Mouse (Mus musculus) MEL (cell line): ENCODE data around the gene Slc9a5. TPM values are rescaled to one million over a fixed set of nuclear protein-coding genes. Genes with fewer than 3 reads are reported as not detected.
A peak's percentile ranks its signal among the peaks of the same experiment; 100 is the strongest.

ENCODE experiments used
- DNase-seq: peaks from one replicate; pipeline ENCODE4 v3.0.0; 2011; ENCODE audit warnings: low read depth, low spot score
- H3K27ac ChIP-seq: 2 replicates; pipeline ENCODE4 v1.5.1; 2012; ENCODE audit warnings: low read depth, mild to moderate bottlenecking, control low read depth, low read length, moderate library complexity; ENCODE audit not compliant: control insufficient read depth
- H3K27me3 ChIP-seq, 2 experiments: fragments of 150-350 bp in 1 of 2; sonication (generic) in 1 of 2; 2 replicates each; pipeline ENCODE4 v1.6.1; 2012; ENCODE audit warnings: low read length in 2 of 2, mild to moderate bottlenecking in 2 of 2, improper control_type of control experiment in 1 of 2, moderate library complexity in 1 of 2; ENCODE audit not compliant: insufficient read depth in 2 of 2, control insufficient read depth in 1 of 2
- H3K36me3 ChIP-seq, 2 experiments: 2 replicates each; pipeline ENCODE4 v1.6.1; 2012 to 2014; ENCODE audit warnings: low read length in 2 of 2, improper control_type of control experiment in 1 of 2, inconsistent platforms in 1 of 2, mild to moderate bottlenecking in 1 of 2; ENCODE audit not compliant: insufficient read depth in 2 of 2, control insufficient read depth in 1 of 2
- H3K4me1 ChIP-seq, 2 experiments: fragments of 150-350 bp in 1 of 2; sonication (generic) in 1 of 2; 2 replicates each; pipeline ENCODE4 v1.6.1; 2012; ENCODE audit warnings: low read length in 2 of 2, improper control_type of control experiment in 1 of 2, mild to moderate bottlenecking in 1 of 2; ENCODE audit not compliant: insufficient read depth in 2 of 2, control insufficient read depth in 1 of 2
- H3K4me3 ChIP-seq, 2 experiments: fragments of 150-350 bp in 1 of 2; sonication (generic) in 1 of 2; 2 replicates each; pipeline ENCODE4 v1.5.1; 2012; ENCODE audit warnings: low read depth in 2 of 2, low read length in 2 of 2, mild to moderate bottlenecking in 2 of 2, moderate library complexity in 2 of 2, control low read depth in 1 of 2, improper control_type of control experiment in 1 of 2; ENCODE audit not compliant: control insufficient read depth in 1 of 2, insufficient read depth in 1 of 2
- H3K79me2 ChIP-seq: 2 replicates; pipeline ENCODE4 v1.6.1; 2012; ENCODE audit warnings: mild to moderate bottlenecking, low read length, moderate library complexity; ENCODE audit not compliant: control insufficient read depth, poor library complexity, insufficient read depth
- H3K9ac ChIP-seq: 2 replicates; pipeline ENCODE4 v1.6.1; 2012; ENCODE audit warnings: low read depth, mild to moderate bottlenecking, control low read depth, low read length, moderate library complexity; ENCODE audit not compliant: control insufficient read depth, poor library complexity, severe bottlenecking
- H3K9me3 ChIP-seq: fragments of 150-350 bp; sonication (generic); replicated peaks from 2 replicates; pipeline ENCODE4 v1.6.1; 2012; ENCODE audit warnings: mild to moderate bottlenecking, low read length, improper control_type of control experiment, moderate library complexity; ENCODE audit not compliant: insufficient read depth
- BHLHE40 ChIP-seq: IDR thresholded peaks from 2 replicates; pipeline ENCODE4 v1.6.1; 2012; ENCODE audit warnings: low read depth, mild to moderate bottlenecking, inconsistent platforms, low read length, improper control_type of control experiment, borderline replicate concordance
- CHD1 ChIP-seq: IDR thresholded peaks from 2 replicates; pipeline ENCODE4 v1.6.1; 2012; ENCODE audit warnings: low read depth, mild to moderate bottlenecking, inconsistent platforms, low read length, improper control_type of control experiment
- CHD2 ChIP-seq: IDR thresholded peaks from 2 replicates; pipeline ENCODE4 v1.6.1; 2011; ENCODE audit warnings: low read length, improper control_type of control experiment
- ELF1 ChIP-seq: IDR thresholded peaks from 2 replicates; pipeline ENCODE4 v1.6.1; 2014; ENCODE audit warnings: low read depth, mild to moderate bottlenecking, inconsistent platforms, low read length, improper control_type of control experiment, moderate library complexity
- EP300 ChIP-seq, 2 experiments: IDR thresholded peaks; 2 replicates each; pipeline ENCODE4 v1.6.1; 2011; ENCODE audit warnings: improper control_type of control experiment in 2 of 2, low read length in 2 of 2, low read depth in 1 of 2, mild to moderate bottlenecking in 1 of 2
- ETS1 ChIP-seq: IDR thresholded peaks from 2 replicates; pipeline ENCODE4 v1.6.1; 2012; ENCODE audit warnings: low read depth, mild to moderate bottlenecking, inconsistent platforms, low read length, improper control_type of control experiment, moderate library complexity
- GATA1 ChIP-seq: IDR thresholded peaks from 2 replicates; pipeline ENCODE4 v1.6.1; 2011; ENCODE audit warnings: low read depth, low read length, improper control_type of control experiment
- HCFC1 ChIP-seq: IDR thresholded peaks from 2 replicates; pipeline ENCODE4 v1.6.1; 2012; ENCODE audit warnings: low read depth, mild to moderate bottlenecking, inconsistent platforms, low read length, improper control_type of control experiment, moderate library complexity
- JUND ChIP-seq: IDR thresholded peaks from 2 replicates; pipeline ENCODE4 v1.6.1; 2011; ENCODE audit warnings: low read depth, mild to moderate bottlenecking, improper control_type of control experiment, low read length
- MAFK ChIP-seq: IDR thresholded peaks from 2 replicates; pipeline ENCODE4 v1.6.1; 2011; ENCODE audit warnings: low read depth, mild to moderate bottlenecking, low read length, improper control_type of control experiment, borderline replicate concordance
- MAX ChIP-seq: IDR thresholded peaks from 2 replicates; pipeline ENCODE4 v1.6.1; 2011; ENCODE audit warnings: low read length, improper control_type of control experiment
- MXI1 ChIP-seq: IDR thresholded peaks from 2 replicates; pipeline ENCODE4 v1.6.1; 2011; ENCODE audit warnings: mild to moderate bottlenecking, low read depth, low read length, improper control_type of control experiment
- MYB ChIP-seq: IDR thresholded peaks from 2 replicates; pipeline ENCODE4 v1.6.1; 2011; ENCODE audit warnings: mild to moderate bottlenecking, low read depth, low read length, improper control_type of control experiment
- MYC ChIP-seq: IDR thresholded peaks from 2 replicates; pipeline ENCODE4 v1.6.1; 2011; ENCODE audit warnings: low read depth, mild to moderate bottlenecking, low read length, improper control_type of control experiment, moderate library complexity
- NELFE ChIP-seq: IDR thresholded peaks from 2 replicates; pipeline ENCODE4 v1.6.1; 2011; ENCODE audit warnings: low read depth, low read length, improper control_type of control experiment
- NRF1 ChIP-seq: IDR thresholded peaks from 2 replicates; pipeline ENCODE4 v1.6.1; 2014; ENCODE audit warnings: low read depth, mild to moderate bottlenecking, inconsistent platforms, low read length, improper control_type of control experiment, moderate library complexity; ENCODE audit not compliant: poor library complexity, insufficient read depth, severe bottlenecking
- POLR2A ChIP-seq, 2 experiments: IDR thresholded peaks; 2 replicates each; pipeline ENCODE4 v1.6.1; 2011 to 2012; ENCODE audit warnings: low read length in 2 of 2, mild to moderate bottlenecking in 2 of 2, control low read depth in 1 of 2, improper control_type of control experiment in 1 of 2, low read depth in 1 of 2, moderate library complexity in 1 of 2; ENCODE audit not compliant: control insufficient read depth in 1 of 2, insufficient read depth in 1 of 2, poor library complexity in 1 of 2
- RCOR1 ChIP-seq: IDR thresholded peaks from 2 replicates; pipeline ENCODE4 v1.6.1; 2012; ENCODE audit warnings: low read depth, mild to moderate bottlenecking, inconsistent platforms, low read length, improper control_type of control experiment
- SIN3A ChIP-seq: IDR thresholded peaks from 2 replicates; pipeline ENCODE4 v1.6.1; 2012; ENCODE audit warnings: low read length, improper control_type of control experiment, inconsistent platforms
- SMC3 ChIP-seq: IDR thresholded peaks from 2 replicates; pipeline ENCODE4 v1.6.1; 2011; ENCODE audit warnings: low read depth, low read length, improper control_type of control experiment
- TAL1 ChIP-seq: IDR thresholded peaks from 2 replicates; pipeline ENCODE4 v1.6.1; 2012; ENCODE audit warnings: mild to moderate bottlenecking, inconsistent platforms, low read length, moderate library complexity, mixed read lengths
- TBP ChIP-seq: IDR thresholded peaks from 2 replicates; pipeline ENCODE4 v1.8.0; 2011; ENCODE audit warnings: low read depth, low read length, improper control_type of control experiment
- TCF12 ChIP-seq: IDR thresholded peaks from 2 replicates; pipeline ENCODE4 v1.6.1; 2014; ENCODE audit warnings: low read depth, mild to moderate bottlenecking, inconsistent platforms, low read length, improper control_type of control experiment, moderate library complexity
- UBTF ChIP-seq: IDR thresholded peaks from 2 replicates; pipeline ENCODE4 v1.6.1; 2012; ENCODE audit warnings: low read depth, mild to moderate bottlenecking, inconsistent platforms, low read length, improper control_type of control experiment, moderate library complexity, borderline replicate concordance; ENCODE audit not compliant: insufficient read depth
- USF1 ChIP-seq: IDR thresholded peaks from 2 replicates; pipeline ENCODE4 v1.6.1; 2014; ENCODE audit warnings: low read depth, mild to moderate bottlenecking, inconsistent platforms, low read length, improper control_type of control experiment, moderate library complexity
- ZKSCAN1 ChIP-seq: IDR thresholded peaks from 2 replicates; pipeline ENCODE4 v1.6.1; 2012; ENCODE audit warnings: low read depth, mild to moderate bottlenecking, inconsistent platforms, low read length, improper control_type of control experiment, moderate library complexity
- ZMIZ1 ChIP-seq: IDR thresholded peaks from 2 replicates; pipeline ENCODE4 v1.6.1; 2012; ENCODE audit warnings: low read depth, mild to moderate bottlenecking, inconsistent platforms, low read length, improper control_type of control experiment, moderate library complexity
- ZNF384 ChIP-seq: IDR thresholded peaks from 2 replicates; pipeline ENCODE4 v1.6.1; 2012; ENCODE audit warnings: low read depth, mild to moderate bottlenecking, inconsistent platforms, low read length, improper control_type of control experiment
- polyA plus RNA-seq, 2 experiments: library from polyadenylated mRNA; stranded (reverse) in 1 of 2; unstranded in 1 of 2; fragments of >175 nt in 1 of 2; fragments of >200 nt in 1 of 2; gene quantifications; 2 replicates each; pipeline versions ENCODE4 v1.2.1 to v1.2.4; 2012; ENCODE audit warnings: low replicate concordance in 2 of 2, low read depth in 1 of 2; ENCODE audit not compliant: insufficient read length in 2 of 2, insufficient read depth in 1 of 2, missing spikeins in 1 of 2
- total RNA-seq: library from RNA; depleted of rRNA; stranded (reverse); fragments of 300-350 nt; gene quantifications from 2 replicates; pipeline ENCODE4 v1.2.3, GENCODE M21; 2012

Gene Slc9a5
- total and polyA plus RNA-seq, 3 experiments, result 0.12 to 1.9 TPM; not detected in 1

DNA sequence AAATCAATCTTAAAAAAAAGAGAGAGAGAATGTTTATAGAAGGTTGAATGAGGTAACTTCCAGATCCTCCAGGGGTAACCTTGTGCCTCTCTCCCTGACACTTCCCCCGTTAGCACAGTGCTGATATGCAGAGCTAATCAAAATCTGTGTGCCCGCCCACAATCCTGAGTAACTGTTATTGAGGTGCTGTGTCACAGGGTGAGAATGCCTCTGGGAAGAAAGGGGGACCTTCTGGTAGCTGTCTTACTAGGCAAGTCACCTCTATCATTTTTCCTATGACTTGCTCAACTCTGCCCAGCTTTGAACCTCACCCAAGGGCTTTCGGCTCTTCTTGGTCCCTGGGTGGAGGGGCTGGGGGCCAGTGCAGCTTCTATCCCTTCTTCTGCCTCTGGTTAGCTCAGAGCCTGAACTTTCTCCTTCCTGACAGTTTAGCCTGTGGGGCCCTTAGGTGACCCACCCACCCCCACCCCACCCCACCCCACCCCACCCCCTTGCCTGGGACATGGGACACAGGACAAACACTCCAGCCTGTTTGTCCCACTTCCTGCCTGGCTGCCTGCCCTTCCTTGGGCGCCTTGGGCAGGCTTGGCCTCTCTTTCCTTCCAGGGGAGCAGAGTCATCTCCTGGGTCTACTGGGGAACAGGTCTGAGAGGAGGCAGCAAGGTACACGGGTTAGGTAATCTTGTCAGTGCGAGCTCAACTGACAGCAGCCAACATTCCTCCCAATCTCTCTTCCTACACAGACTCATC lies 8.6 kb upstream of the Slc9a5 start:
- H3K27ac ChIP-seq, result peak overlapping the region; percentile 84
- H3K4me1 ChIP-seq, result peaks cover 23 to 60% of the 10 kb centered on the region in 2 experiments
- DNase-seq, result peak; percentile 88
- TF ChIP-seq TBP (peak; percentile 56; the same call in 1 of the 2 replicates), POLR2A (IDR thresholded peaks at IDR 0.05; ENCODE audit: control insufficient read depth in 1 of 2, insufficient read depth in 1 of 2, low read depth in 1 of 2, low read length in 2 of 2, poor library complexity in 1 of 2) (peak in 1 of 2 experiments; percentile 69; a peak in 2 of 4 replicates), MAFK (peak; percentile 70), ZNF384 (peak; percentile 78), ZMIZ1 (0 out of 2 replicates have a peak, but pooled peaks have one; percentile 19), GATA1 (peak; percentile 74), TCF12 (0 out of 2 replicates have a peak, but pooled peaks have one; percentile 39), JUND (no peak), NELFE (peak; percentile 55), EP300 (IDR thresholded peaks at IDR 0.05; ENCODE audit: low read depth in 1 of 2, low read length in 2 of 2) (peak; percentile 59 to 85), MYC (no peak), MYB (no peak), SIN3A (peak; percentile 71), RCOR1 (peak; percentile 63), USF1 (no peak), ETS1 (peak; percentile 82), MXI1 (peak; percentile 53; the same call in 1 of the 2 replicates), ELF1 (no peak)
- no peaks in the 10 kb centered on the region for H3K9me3 ChIP-seq
- peak overlapping the region in 1 of 2 experiments; percentile 41; a peak in 2 of 4 replicates for H3K4me3 ChIP-seq
- H3K9ac ChIP-seq, result peak overlapping the region; percentile 51
- H3K79me2 ChIP-seq, result no peaks in the 10 kb centered on the region
- no peaks in the 10 kb centered on the region for H3K27me3 ChIP-seq
- H3K36me3 ChIP-seq, result peaks cover 0 to 46% of the 10 kb centered on the region in 2 experiments; a peak in 2 of 4 replicates

DNA sequence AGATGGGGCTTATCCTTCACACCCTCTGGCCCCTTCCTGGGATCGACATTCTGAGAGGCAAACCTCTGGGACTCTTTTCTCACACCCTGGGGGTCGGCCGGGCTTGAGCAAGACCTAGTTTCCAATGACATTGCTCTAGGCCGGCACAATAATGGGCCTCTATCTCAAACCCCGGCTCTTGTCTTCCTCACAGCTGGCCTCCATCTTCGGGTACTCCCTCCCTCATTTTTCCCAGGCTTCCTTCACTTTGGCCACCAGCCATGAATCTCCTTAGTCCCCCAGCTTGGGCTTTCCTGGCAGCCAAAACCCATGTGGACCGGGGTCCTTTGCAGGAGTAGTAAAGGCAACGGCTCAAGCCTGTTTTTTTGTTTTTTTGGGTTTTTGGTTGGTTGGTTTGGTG lies 7.2 kb upstream of the Slc9a5 start:
- Histone ChIP-seq H3K79me2 (no peaks in the 10 kb centered on the region), H3K9me3 (no peaks in the 10 kb centered on the region), H3K4me1 (peaks cover 25 to 71% of the 10 kb centered on the region in 2 experiments), H3K36me3 (peaks cover 0 to 53% of the 10 kb centered on the region in 2 experiments; a peak in 2 of 4 replicates), H3K9ac (no peak overlapping the region), H3K27ac (no peak overlapping the region), H3K27me3 (no peaks in the 10 kb centered on the region), H3K4me3 (no peak overlapping the region)
- TF ChIP-seq POLR2A (IDR thresholded peaks at IDR 0.05; ENCODE audit: control insufficient read depth in 1 of 2, insufficient read depth in 1 of 2, low read depth in 1 of 2, low read length in 2 of 2, poor library complexity in 1 of 2) (no peak), TAL1 (no peak), USF1 (no peak), SIN3A (no peak), ELF1 (no peak), HCFC1 (no peak), CHD2 (no peak), NRF1 (no peak), ZKSCAN1 (no peak), SMC3 (no peak), BHLHE40 (no peak), UBTF (no peak), TBP (no peak), MAFK (no peak), CHD1 (no peak), EP300 (IDR thresholded peaks at IDR 0.05; ENCODE audit: low read depth in 1 of 2, low read length in 2 of 2) (no peak), MAX (no peak), RCOR1 (no peak)
- no peak for DNase-seq
